Mouse (Mus musculus) C2C12 (cell line): ENCODE data around the gene Phactr1. TPM values are rescaled to one million over a fixed set of nuclear protein-coding genes. Genes with fewer than 3 reads are reported as not detected.

Experiments
- H3K27me3 ChIP-seq: one replicate; pipeline ENCODE4 v1.6.1; 2011; ENCODE audit not compliant: control insufficient read depth, insufficient read depth, insufficient read length
- H3K36me3 ChIP-seq: one replicate; pipeline ENCODE4 v1.6.1; 2011; ENCODE audit not compliant: control insufficient read depth, insufficient read depth
- H3K4me3 ChIP-seq: one replicate; pipeline ENCODE4 v1.5.1; 2011; ENCODE audit warnings: mild to moderate bottlenecking, control low read depth; ENCODE audit not compliant: poor library complexity, insufficient read depth, severe bottlenecking
- H3K79me2 ChIP-seq: one replicate; pipeline ENCODE4 v1.6.1; 2011; ENCODE audit not compliant: control insufficient read depth, insufficient read depth
- H3K79me3 ChIP-seq: one replicate; pipeline ENCODE4 v1.6.1; 2011; ENCODE audit warnings: low read depth, control low read depth
- H3ac ChIP-seq: one replicate; pipeline ENCODE3; 2011; ENCODE audit warnings: low read depth; ENCODE audit not compliant: control insufficient read depth, insufficient read length
- CEBPB ChIP-seq: IDR thresholded peaks from one replicate; pipeline ENCODE4 v1.6.1; 2011; ENCODE audit warnings: low read depth, mild to moderate bottlenecking, control low read depth, moderate library complexity
- CTCF ChIP-seq: IDR thresholded peaks from one replicate; pipeline ENCODE4 v1.5.1; 2011; ENCODE audit not compliant: control insufficient read depth, insufficient read depth, insufficient read length
- FOSL1 ChIP-seq: IDR thresholded peaks from one replicate; pipeline ENCODE4 v1.8.0; 2011; ENCODE audit warnings: mild to moderate bottlenecking, low read length; ENCODE audit not compliant: poor library complexity, insufficient read depth, severe bottlenecking
- MAX ChIP-seq: IDR thresholded peaks from one replicate; pipeline ENCODE4 v1.6.1; 2011; ENCODE audit warnings: mild to moderate bottlenecking, control low read depth
- MYOD1 ChIP-seq: IDR thresholded peaks from one replicate; pipeline ENCODE4 v1.6.1; 2011; ENCODE audit warnings: low read depth; ENCODE audit not compliant: control insufficient read depth, insufficient read length
- MYOG ChIP-seq: IDR thresholded peaks from one replicate; pipeline ENCODE4 v1.6.1; 2011; ENCODE audit not compliant: control insufficient read depth, insufficient read length; ENCODE audit errors: extremely low read depth
- USF1 ChIP-seq: IDR thresholded peaks from one replicate; pipeline ENCODE4 v1.6.1; 2011; ENCODE audit warnings: low read depth, mild to moderate bottlenecking, control low read depth, moderate library complexity
- polyA plus RNA-seq: library from polyadenylated mRNA; unstranded; fragments of >200 nt; fragmentation: generic; extraction: Trizol; gene quantifications from one replicate; pipeline ENCODE4 v1.2.1, GENCODE M21; 2012; ENCODE audit warnings: missing spikeins

Phactr1 gene
- polyA plus RNA-seq, 1 experiment = 0.05 TPM

DNA sequence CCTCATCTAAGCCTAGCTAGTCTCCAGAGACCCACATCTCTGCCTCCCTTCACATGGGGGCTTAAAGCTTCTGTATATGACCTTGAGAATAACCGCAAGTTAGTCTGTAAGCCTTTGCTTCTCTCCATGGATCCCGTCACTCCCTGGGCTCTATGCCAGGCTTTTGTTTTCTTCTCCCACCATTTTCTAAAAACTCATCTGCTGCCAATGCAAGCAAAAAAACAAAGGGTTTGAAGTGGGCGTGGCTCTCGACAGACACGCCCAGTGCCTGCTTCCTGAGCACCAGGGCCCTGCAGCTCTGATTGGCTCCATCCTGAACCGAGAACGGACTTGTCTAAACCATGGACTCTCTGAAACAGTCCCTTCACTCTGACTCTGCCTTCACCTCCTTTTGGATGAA, 277.4 kb downstream of the Phactr1 start:
- Histone ChIP-seq H3K4me3 (no peak overlapping the region), H3K79me2 (no peaks in the 10 kb centered on the region), H3ac (no peak overlapping the region), H3K79me3 (no peaks in the 10 kb centered on the region), H3K27me3 (no peaks in the 10 kb centered on the region), H3K36me3 (no peaks in the 10 kb centered on the region)
- no peak for TF ChIP-seq MAX
- TF ChIP-seq CTCF = no peak
- no peak for TF ChIP-seq FOSL1
- TF ChIP-seq MYOD1 = no peak
- TF ChIP-seq CEBPB = no peak
- no peak for TF ChIP-seq MYOG
- no peak for TF ChIP-seq USF1

DNA sequence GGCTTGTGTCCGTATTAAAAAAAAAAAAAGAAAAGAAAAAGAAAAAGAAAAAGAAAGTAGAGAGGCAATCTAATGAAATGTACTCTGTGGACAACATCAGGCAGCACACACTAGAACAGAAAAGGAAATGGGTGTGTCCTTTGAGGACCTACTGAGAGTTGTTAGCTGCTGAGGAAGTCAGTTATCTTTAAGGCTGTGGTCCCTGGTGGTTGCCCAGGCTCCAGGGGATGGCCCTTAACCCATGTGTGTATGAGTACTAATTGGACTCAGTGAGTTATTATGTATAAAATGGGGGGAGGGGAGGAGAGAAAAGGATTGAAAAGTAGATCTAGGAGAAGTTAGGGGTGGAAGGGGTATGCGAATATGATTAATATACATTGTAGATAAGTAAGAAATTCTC, 278.4 kb downstream of the Phactr1 start:
- TF ChIP-seq MAX (no peak), CEBPB (no peak), USF1 (no peak), MYOD1 (no peak), MYOG (no peak), CTCF (no peak), FOSL1 (no peak)
- no peaks in the 10 kb centered on the region for H3K36me3 ChIP-seq
- H3K79me2 ChIP-seq = no peaks in the 10 kb centered on the region
- no peak overlapping the region for H3ac ChIP-seq
- H3K79me3 ChIP-seq = no peaks in the 10 kb centered on the region
- H3K27me3 ChIP-seq = no peaks in the 10 kb centered on the region
- no peak overlapping the region for H3K4me3 ChIP-seq

DNA sequence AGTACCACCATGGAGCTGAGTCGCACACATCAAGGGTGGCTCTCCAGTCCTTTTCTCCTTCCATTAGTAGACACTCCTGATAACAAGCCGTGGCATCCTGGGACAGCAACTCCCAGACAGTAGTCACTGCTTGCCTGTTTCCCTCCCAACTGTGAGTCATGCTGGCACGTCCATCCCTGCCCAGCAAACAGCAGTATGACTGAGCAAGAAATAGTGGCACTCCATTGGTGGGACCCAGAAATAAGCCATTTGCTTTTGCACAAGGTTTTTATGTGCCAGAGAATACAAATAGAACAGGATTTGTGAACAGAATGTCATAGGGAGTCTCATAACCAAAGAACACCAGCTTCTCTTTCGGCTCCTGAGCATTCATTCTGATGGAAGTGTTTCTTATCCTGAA, 281.1 kb downstream of the Phactr1 start:
- no peak overlapping the region for H3ac ChIP-seq
- H3K79me3 ChIP-seq = no peaks in the 10 kb centered on the region
- TF ChIP-seq USF1 (no peak), MYOG (no peak), MYOD1 (no peak), MAX (no peak), FOSL1 (no peak), CEBPB (no peak), CTCF (no peak)
- no peak overlapping the region for H3K4me3 ChIP-seq
- peaks cover 2% of the 10 kb centered on the region for H3K27me3 ChIP-seq
- no peaks in the 10 kb centered on the region for H3K36me3 ChIP-seq
- no peaks in the 10 kb centered on the region for H3K79me2 ChIP-seq

DNA sequence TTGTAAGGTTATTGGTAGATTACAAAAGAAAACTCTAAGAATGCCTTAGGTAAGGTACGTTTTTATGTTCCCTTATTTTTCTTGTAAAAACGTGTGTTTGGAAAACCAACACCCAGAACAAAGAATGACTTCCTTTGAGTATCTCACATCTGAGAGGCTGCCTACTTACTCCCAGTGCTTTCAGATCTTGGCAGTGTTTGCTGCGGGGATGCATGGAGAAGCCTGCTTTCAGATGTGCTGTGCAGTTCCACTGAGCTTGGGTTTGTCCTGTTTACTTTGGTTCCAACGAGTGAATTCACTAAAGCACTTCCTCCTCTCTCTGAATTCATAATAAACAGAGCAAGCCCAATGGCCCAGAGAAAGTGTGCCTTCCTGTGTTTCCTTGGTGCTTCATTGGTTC, 288.1 kb downstream of the Phactr1 start:
- no peaks in the 10 kb centered on the region for H3K79me3 ChIP-seq
- TF ChIP-seq CEBPB (no peak), MYOD1 (no peak), MAX (no peak), MYOG (no peak), CTCF (no peak), FOSL1 (no peak), USF1 (no peak)
- no peak overlapping the region for H3K4me3 ChIP-seq
- H3K27me3 ChIP-seq = peaks cover 3% of the 10 kb centered on the region
- H3K36me3 ChIP-seq = no peaks in the 10 kb centered on the region
- no peaks in the 10 kb centered on the region for H3K79me2 ChIP-seq
- H3ac ChIP-seq = no peak overlapping the region

DNA sequence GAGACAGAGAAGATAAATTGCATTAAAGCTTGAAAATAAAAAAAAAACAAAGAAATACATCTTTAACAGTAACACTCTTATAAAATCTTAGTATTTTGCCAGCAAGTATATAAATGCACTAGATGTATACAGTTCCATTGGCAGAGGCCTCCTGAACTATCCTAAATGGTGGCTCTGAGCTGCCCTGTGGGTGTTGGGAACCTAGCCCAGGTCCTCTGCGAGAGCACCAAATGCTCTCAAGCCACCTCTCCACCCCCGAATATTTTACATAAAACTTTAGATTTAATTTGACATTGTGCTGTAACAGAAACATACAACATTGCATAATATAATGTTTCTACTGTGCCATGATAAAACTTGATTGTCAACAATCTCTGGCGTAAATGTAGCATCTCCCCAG, 293.1 kb downstream of the Phactr1 start:
- Histone ChIP-seq H3K79me3 (no peaks in the 10 kb centered on the region), H3ac (no peak overlapping the region)
- TF ChIP-seq MAX = no peak
- TF ChIP-seq FOSL1 = no peak
- TF ChIP-seq CTCF = no peak
- TF ChIP-seq MYOG = no peak
- no peak for TF ChIP-seq USF1
- no peak for TF ChIP-seq MYOD1
- TF ChIP-seq CEBPB = no peak

DNA sequence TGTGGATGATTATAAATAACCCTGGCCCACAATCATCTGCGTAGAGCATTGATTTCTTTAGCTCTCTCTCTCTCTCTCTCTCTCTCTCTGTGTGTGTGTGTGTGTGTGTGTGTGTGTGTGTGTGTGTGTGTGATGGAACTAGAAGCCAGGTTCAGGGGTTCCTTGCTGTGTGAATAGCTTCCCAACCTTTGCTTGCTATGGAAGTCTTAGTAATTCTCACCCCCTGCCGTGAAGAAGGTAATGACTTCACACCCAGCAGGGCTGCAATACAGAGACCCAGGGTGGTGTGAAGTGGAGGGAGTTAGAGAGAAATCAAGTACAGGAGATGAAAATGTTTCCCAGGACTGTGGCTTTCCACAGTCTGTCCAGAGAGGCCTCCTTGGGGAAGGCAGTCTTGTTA, 293.5 kb downstream of the Phactr1 start:
- Histone ChIP-seq H3K36me3 (no peaks in the 10 kb centered on the region), H3ac (no peak overlapping the region), H3K79me3 (no peaks in the 10 kb centered on the region), H3K79me2 (no peaks in the 10 kb centered on the region), H3K4me3 (no peak overlapping the region), H3K27me3 (peaks cover 3% of the 10 kb centered on the region)
- TF ChIP-seq USF1 = no peak

More for the DNA sequence above, 293.1 kb downstream of the Phactr1 start:
- Histone ChIP-seq H3K79me2 (no peaks in the 10 kb centered on the region), H3K27me3 (peaks cover 3% of the 10 kb centered on the region), H3K36me3 (no peaks in the 10 kb centered on the region), H3K4me3 (no peak overlapping the region)
